Mouse (Mus musculus): ENCODE measurements around the gene Ddr2. TPM values are rescaled to one million over a fixed set of nuclear protein-coding genes. Genes with fewer than 3 reads are reported as not detected.

Gene Ddr2
- polyA plus RNA-seq, 1 experiment from 2014 or later, result 36.0 TPM

GRCm38 (mm10) chr1:170076339-170076738, 34.2 kb downstream of the Ddr2 start:
- no peak for ATAC-seq (ENCODE audit: insufficient read depth, low FRiP score, low TSS enrichment)
- H3K4me3 ChIP-seq (ENCODE audit: low read depth, low read length), result no peak overlapping the region
- H3K4me1 ChIP-seq (ENCODE audit: control insufficient read depth, insufficient read depth, low read length), result no peaks in the 10 kb centered on the region
- WGBS, result 77% methylated on average over 5 of the region's 5 CpGs
- H3K9ac ChIP-seq (ENCODE audit: low read length), result no peak overlapping the region
- DNase-seq (ENCODE audit: low spot score), result peak; percentile 1
- no peaks in the 10 kb centered on the region for H3K36me3 ChIP-seq (ENCODE audit: control insufficient read depth, insufficient read depth, low read length)
- H3K27me3 ChIP-seq (ENCODE audit: control insufficient read depth, insufficient read depth, low read length), result no peaks in the 10 kb centered on the region
- H3K27ac ChIP-seq (ENCODE audit: low read depth, low read length), result no peak overlapping the region
- H3K9me3 ChIP-seq (ENCODE audit: control insufficient read depth, low read length), result no peaks in the 10 kb centered on the region
- H3K4me2 ChIP-seq (ENCODE audit: low read depth), result no peak overlapping the region

GRCm38 (mm10) chr1:170073768-170074167, 36.8 kb downstream of the Ddr2 start:
- H3K4me1 ChIP-seq (ENCODE audit: control insufficient read depth, insufficient read depth, low read length), result no peaks in the 10 kb centered on the region
- DNase-seq (ENCODE audit: low spot score), result no peak
- 84% methylated on average over 8 of the region's 8 CpGs for WGBS

DNA sequence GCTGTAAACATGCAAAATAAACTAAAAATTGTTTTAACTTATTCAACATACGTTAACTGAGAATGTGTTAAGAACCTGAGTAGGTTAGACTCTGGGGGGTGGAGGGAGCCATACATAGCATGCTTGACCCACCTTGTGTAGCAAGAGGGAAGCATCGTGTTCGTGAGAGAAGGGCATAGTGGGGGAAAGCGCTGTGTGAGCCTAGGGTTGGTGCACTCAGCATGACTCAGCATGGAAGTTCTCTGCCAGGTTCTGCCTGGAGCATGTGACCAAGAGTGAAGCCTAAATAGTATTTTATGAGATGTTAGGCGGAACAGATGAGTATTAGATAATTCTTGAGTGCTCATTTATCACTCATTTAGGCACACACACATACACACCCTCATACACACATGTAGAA, 41.4 kb downstream of the Ddr2 start:
- H3K4me1 ChIP-seq (ENCODE audit: control insufficient read depth, insufficient read depth, low read length), result no peaks in the 10 kb centered on the region
- no peak for ATAC-seq (ENCODE audit: insufficient read depth, low FRiP score, low TSS enrichment)
- H3K36me3 ChIP-seq (ENCODE audit: control insufficient read depth, insufficient read depth, low read length), result no peaks in the 10 kb centered on the region
- 90% methylated on average over 5 of the region's 5 CpGs for WGBS
- DNase-seq (ENCODE audit: low spot score), result peak; percentile 5
- H3K4me2 ChIP-seq (ENCODE audit: low read depth), result no peak overlapping the region
- no peak overlapping the region for H3K4me3 ChIP-seq (ENCODE audit: low read depth, low read length)
- no peaks in the 10 kb centered on the region for H3K9me3 ChIP-seq (ENCODE audit: control insufficient read depth, low read length)
- H3K27ac ChIP-seq (ENCODE audit: low read depth, low read length), result no peak overlapping the region
- H3K9ac ChIP-seq (ENCODE audit: low read length), result no peak overlapping the region
- no peaks in the 10 kb centered on the region for H3K27me3 ChIP-seq (ENCODE audit: control insufficient read depth, insufficient read depth, low read length)

More at GRCm38 (mm10) chr1:170073768-170074167, 36.8 kb downstream of the Ddr2 start:
- Histone ChIP-seq H3K4me3 (ENCODE audit: low read depth, low read length) (no peak overlapping the region), H3K27me3 (ENCODE audit: control insufficient read depth, insufficient read depth, low read length) (no peaks in the 10 kb centered on the region), H3K9ac (ENCODE audit: low read length) (no peak overlapping the region), H3K4me2 (ENCODE audit: low read depth) (no peak overlapping the region), H3K27ac (ENCODE audit: low read depth, low read length) (no peak overlapping the region), H3K9me3 (ENCODE audit: control insufficient read depth, low read length) (no peaks in the 10 kb centered on the region), H3K36me3 (ENCODE audit: control insufficient read depth, insufficient read depth, low read length) (no peaks in the 10 kb centered on the region)
- ATAC-seq (ENCODE audit: insufficient read depth, low FRiP score, low TSS enrichment), result no peak

GRCm38 (mm10) chr1:170065931-170066330, 44.6 kb downstream of the Ddr2 start:
- DNase-seq (ENCODE audit: low spot score) (peak; percentile 2), ATAC-seq (ENCODE audit: insufficient read depth, low FRiP score, low TSS enrichment) (no peak)
- no peak overlapping the region for H3K9ac ChIP-seq (ENCODE audit: low read length)
- no peaks in the 10 kb centered on the region for H3K9me3 ChIP-seq (ENCODE audit: control insufficient read depth, low read length)
- WGBS, result 74% methylated on average over 2 of the region's 2 CpGs
- no peak overlapping the region for H3K4me2 ChIP-seq (ENCODE audit: low read depth)
- H3K4me1 ChIP-seq (ENCODE audit: control insufficient read depth, insufficient read depth, low read length), result no peaks in the 10 kb centered on the region
- H3K36me3 ChIP-seq (ENCODE audit: control insufficient read depth, insufficient read depth, low read length), result no peaks in the 10 kb centered on the region
- no peak overlapping the region for H3K27ac ChIP-seq (ENCODE audit: low read depth, low read length)
- no peak overlapping the region for H3K4me3 ChIP-seq (ENCODE audit: low read depth, low read length)
- no peaks in the 10 kb centered on the region for H3K27me3 ChIP-seq (ENCODE audit: control insufficient read depth, insufficient read depth, low read length)

DNA sequence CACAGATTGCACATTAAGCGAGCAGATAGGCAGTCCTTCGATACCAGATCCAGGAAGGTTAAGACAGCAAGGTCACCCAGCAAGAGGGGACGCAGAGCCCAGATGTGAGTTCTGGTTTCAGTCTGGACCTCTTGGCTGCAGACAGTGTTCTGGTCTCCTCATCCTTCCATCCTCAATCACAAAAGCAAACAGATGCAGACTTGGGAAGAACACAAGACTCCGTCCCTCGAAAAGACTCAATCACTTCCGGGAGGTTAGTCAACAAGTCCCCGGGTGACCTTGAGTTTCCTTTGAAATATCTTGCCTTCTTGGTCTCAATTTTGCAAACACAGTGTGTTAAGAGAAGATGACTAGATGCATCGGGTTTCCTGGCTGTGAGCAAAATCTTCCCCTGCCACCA, 45.6 kb downstream of the Ddr2 start:
- Histone ChIP-seq H3K9ac (ENCODE audit: low read length) (no peak overlapping the region), H3K4me2 (ENCODE audit: low read depth) (no peak overlapping the region), H3K27ac (ENCODE audit: low read depth, low read length) (no peak overlapping the region), H3K9me3 (ENCODE audit: control insufficient read depth, low read length) (no peaks in the 10 kb centered on the region), H3K27me3 (ENCODE audit: control insufficient read depth, insufficient read depth, low read length) (no peaks in the 10 kb centered on the region), H3K36me3 (ENCODE audit: control insufficient read depth, insufficient read depth, low read length) (no peaks in the 10 kb centered on the region), H3K4me1 (ENCODE audit: control insufficient read depth, insufficient read depth, low read length) (no peaks in the 10 kb centered on the region), H3K4me3 (ENCODE audit: low read depth, low read length) (no peak overlapping the region)
- DNase-seq (ENCODE audit: low spot score) (no peak), ATAC-seq (ENCODE audit: insufficient read depth, low FRiP score, low TSS enrichment) (no peak)
- WGBS, result 91% methylated on average over 8 of the region's 8 CpGs

- 0 out of 2 replicates have a peak, but pooled peaks cover under 1% of the 10 kb centered on the region for H3K9me3 ChIP-seq (ENCODE audit: control insufficient read depth, low read length)
- 68% methylated on average over 9 of the region's 9 CpGs for WGBS
- no peak overlapping the region for H3K27ac ChIP-seq (ENCODE audit: low read depth, low read length)
- no peaks in the 10 kb centered on the region for H3K27me3 ChIP-seq (ENCODE audit: control insufficient read depth, insufficient read depth, low read length)
- H3K4me2 ChIP-seq (ENCODE audit: low read depth), result no peak overlapping the region
- DNase-seq (ENCODE audit: low spot score) (no peak), ATAC-seq (ENCODE audit: insufficient read depth, low FRiP score, low TSS enrichment) (no peak)
- no peaks in the 10 kb centered on the region for H3K36me3 ChIP-seq (ENCODE audit: control insufficient read depth, insufficient read depth, low read length)
- H3K4me1 ChIP-seq (ENCODE audit: control insufficient read depth, insufficient read depth, low read length), result no peaks in the 10 kb centered on the region
- H3K4me3 ChIP-seq (ENCODE audit: low read depth, low read length), result no peak overlapping the region
- H3K9ac ChIP-seq (ENCODE audit: low read length), result no peak overlapping the region
These were observed 46.5 kb downstream of the Ddr2 start for GRCm38 (mm10) chr1:170064083-170064494.

GRCm38 (mm10) chr1:170060214-170060613, 50.3 kb downstream of the Ddr2 start:
- H3K27me3 ChIP-seq (ENCODE audit: control insufficient read depth, insufficient read depth, low read length), result no peaks in the 10 kb centered on the region
- H3K4me1 ChIP-seq (ENCODE audit: control insufficient read depth, insufficient read depth, low read length), result no peaks in the 10 kb centered on the region
- no peak overlapping the region for H3K27ac ChIP-seq (ENCODE audit: low read depth, low read length)
- no peak overlapping the region for H3K9ac ChIP-seq (ENCODE audit: low read length)
- no peak for ATAC-seq (ENCODE audit: insufficient read depth, low FRiP score, low TSS enrichment)
- 0 out of 2 replicates have a peak, but pooled peaks cover 4% of the 10 kb centered on the region for H3K9me3 ChIP-seq (ENCODE audit: control insufficient read depth, low read length)
- H3K4me2 ChIP-seq (ENCODE audit: low read depth), result no peak overlapping the region
- DNase-seq (ENCODE audit: low spot score), result no peak
- no peak overlapping the region for H3K4me3 ChIP-seq (ENCODE audit: low read depth, low read length)
- WGBS, result 85% methylated on average over 3 of the region's 3 CpGs
- no peaks in the 10 kb centered on the region for H3K36me3 ChIP-seq (ENCODE audit: control insufficient read depth, insufficient read depth, low read length)

DNA sequence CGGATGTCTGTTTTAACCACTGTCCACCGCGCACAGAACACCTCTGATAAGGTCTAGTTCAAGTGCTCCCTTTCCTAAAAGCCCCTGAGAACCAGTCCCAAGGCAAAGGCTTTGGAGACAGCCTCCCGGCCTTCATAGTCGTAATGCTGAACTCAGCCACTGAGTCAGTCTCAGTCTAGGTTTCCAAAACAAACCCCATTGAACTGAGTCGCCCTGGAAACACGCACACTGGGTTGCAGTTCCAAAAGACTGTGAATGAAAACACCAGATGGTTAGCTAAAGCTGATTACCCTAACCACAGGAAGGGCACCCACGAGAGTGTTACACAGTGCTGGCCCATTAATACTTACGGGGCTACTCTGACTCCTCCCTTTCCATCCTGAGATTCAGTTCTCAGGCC, 51.2 kb downstream of the Ddr2 start:
- no peaks in the 10 kb centered on the region for H3K36me3 ChIP-seq (ENCODE audit: control insufficient read depth, insufficient read depth, low read length)
- ATAC-seq (ENCODE audit: insufficient read depth, low FRiP score, low TSS enrichment) (no peak), DNase-seq (ENCODE audit: low spot score) (no peak)
- no peaks in the 10 kb centered on the region for H3K27me3 ChIP-seq (ENCODE audit: control insufficient read depth, insufficient read depth, low read length)
- no peak overlapping the region for H3K4me3 ChIP-seq (ENCODE audit: low read depth, low read length)
- 80% methylated on average over 9 of the region's 9 CpGs for WGBS
- H3K4me1 ChIP-seq (ENCODE audit: control insufficient read depth, insufficient read depth, low read length), result no peaks in the 10 kb centered on the region
- H3K4me2 ChIP-seq (ENCODE audit: low read depth), result no peak overlapping the region
- no peak overlapping the region for H3K9ac ChIP-seq (ENCODE audit: low read length)
- no peak overlapping the region for H3K27ac ChIP-seq (ENCODE audit: low read depth, low read length)
- 0 out of 2 replicates have a peak, but pooled peaks cover 4% of the 10 kb centered on the region for H3K9me3 ChIP-seq (ENCODE audit: control insufficient read depth, low read length)

DNA sequence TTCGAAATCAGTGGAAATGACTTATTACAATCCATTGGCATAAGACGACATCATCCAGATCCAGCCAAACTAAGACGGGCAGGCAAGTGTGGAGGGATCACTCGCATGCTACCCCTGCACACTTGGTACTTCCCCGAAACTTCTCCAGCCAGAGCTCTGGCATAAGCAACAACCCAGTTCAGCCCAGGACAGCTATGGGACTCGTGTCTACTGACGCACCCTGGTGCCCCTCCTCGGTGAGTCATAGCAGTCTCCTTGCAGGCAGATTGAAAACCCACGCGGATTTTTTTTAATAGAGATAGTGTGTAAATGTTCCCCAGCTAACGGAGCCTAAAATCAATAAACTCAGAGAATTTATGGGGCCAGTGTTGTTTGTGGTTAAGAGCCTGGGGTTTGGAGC, 52.5 kb downstream of the Ddr2 start:
- ATAC-seq (ENCODE audit: insufficient read depth, low FRiP score, low TSS enrichment) (no peak), DNase-seq (ENCODE audit: low spot score) (no peak)
- Histone ChIP-seq H3K27ac (ENCODE audit: low read depth, low read length) (no peak overlapping the region), H3K27me3 (ENCODE audit: control insufficient read depth, insufficient read depth, low read length) (no peaks in the 10 kb centered on the region), H3K9me3 (ENCODE audit: control insufficient read depth, low read length) (0 out of 2 replicates have a peak, but pooled peaks cover 4% of the 10 kb centered on the region), H3K4me2 (ENCODE audit: low read depth) (no peak overlapping the region), H3K36me3 (ENCODE audit: control insufficient read depth, insufficient read depth, low read length) (no peaks in the 10 kb centered on the region), H3K9ac (ENCODE audit: low read length) (no peak overlapping the region), H3K4me1 (ENCODE audit: control insufficient read depth, insufficient read depth, low read length) (no peaks in the 10 kb centered on the region), H3K4me3 (ENCODE audit: low read depth, low read length) (no peak overlapping the region)
- WGBS, result 90% methylated on average over 11 of the region's 11 CpGs
